Mouse (Mus musculus): ENCODE measurements around the gene Rpl3. TPM values are rescaled to one million over a fixed set of nuclear protein-coding genes. Genes with fewer than 3 reads are reported as not detected.
A peak's percentile ranks its signal among the peaks of the same experiment; 100 is the strongest.

The Rpl3 gene
- polyA plus RNA-seq, 1 experiment: 298 TPM

DNA sequence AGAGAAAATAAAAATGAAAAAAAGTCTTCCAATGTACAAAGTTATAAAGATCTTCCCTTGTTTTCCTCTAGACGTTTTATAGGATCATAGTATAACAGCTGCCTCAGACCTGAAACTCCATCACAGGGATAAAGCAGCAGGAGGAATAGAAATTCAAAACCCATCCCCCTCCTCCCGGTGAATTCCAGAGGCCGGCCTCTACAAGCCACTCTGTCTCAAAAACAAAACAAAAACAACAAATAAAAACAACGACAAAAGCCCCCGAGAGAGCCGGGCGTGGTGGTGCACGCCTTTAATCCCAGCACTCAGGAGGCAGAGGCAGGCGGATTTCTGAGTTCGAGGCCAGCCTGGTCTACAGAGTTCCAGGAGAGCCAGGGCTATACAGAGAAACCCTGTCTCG, 1.5 kb downstream of the Rpl3 start:
- Histone ChIP-seq H3K27ac (ENCODE audit: insufficient read depth, low read depth, low read length) (no peak overlapping the region), H3K36me3 (ENCODE audit: control insufficient read depth, insufficient read depth, low read length) (no peaks in the 10 kb centered on the region), H3K4me3 (ENCODE audit: low read depth, low read length) (no peak overlapping the region), H3K27me3 (ENCODE audit: control insufficient read depth, insufficient read depth, low read length) (peaks cover 11% of the 10 kb centered on the region), H3K4me1 (ENCODE audit: control insufficient read depth, insufficient read depth, insufficient read length, low read length) (peaks cover 5% of the 10 kb centered on the region; the same call in 1 of the 2 replicates)
- WGBS: 77% methylated on average over 11 of the region's 11 CpGs
- no peak for TF ChIP-seq CTCF (IDR thresholded peaks at IDR 0.05; ENCODE audit: extremely low read depth, insufficient read length, insufficient replicate concordance, low read depth, low read length)
- no peak for TF ChIP-seq POLR2A (IDR thresholded peaks at IDR 0.05; ENCODE audit: low read depth, low read length)

GRCm38 (mm10) chr15:80088637-80089036, 3.0 kb downstream of the Rpl3 start:
- no peaks in the 10 kb centered on the region for H3K36me3 ChIP-seq (ENCODE audit: control insufficient read depth, insufficient read depth, low read length)

GRCm38 (mm10) chr15:80087406-80088012, 4.2 kb downstream of the Rpl3 start:
- H3K27me3 ChIP-seq (ENCODE audit: control insufficient read depth, insufficient read depth, low read length): peaks cover 11% of the 10 kb centered on the region
- no peak overlapping the region for H3K27ac ChIP-seq (ENCODE audit: insufficient read depth, low read depth, low read length)
- peaks cover 5% of the 10 kb centered on the region; the same call in 1 of the 2 replicates for H3K4me1 ChIP-seq (ENCODE audit: control insufficient read depth, insufficient read depth, insufficient read length, low read length)
- WGBS: 86% methylated on average over 9 of the region's 9 CpGs
- no peak for TF ChIP-seq CTCF (IDR thresholded peaks at IDR 0.05; ENCODE audit: extremely low read depth, insufficient read length, insufficient replicate concordance, low read depth, low read length)
- no peak for TF ChIP-seq POLR2A (IDR thresholded peaks at IDR 0.05; ENCODE audit: low read depth, low read length)
- no peaks in the 10 kb centered on the region for H3K36me3 ChIP-seq (ENCODE audit: control insufficient read depth, insufficient read depth, low read length)
- no peak overlapping the region for H3K4me3 ChIP-seq (ENCODE audit: low read depth, low read length)

More at GRCm38 (mm10) chr15:80088637-80089036, 3.0 kb downstream of the Rpl3 start:
- no peak overlapping the region for H3K4me3 ChIP-seq (ENCODE audit: low read depth, low read length)
- H3K27me3 ChIP-seq (ENCODE audit: control insufficient read depth, insufficient read depth, low read length): peaks cover 11% of the 10 kb centered on the region
- WGBS: 35% methylated on average over 4 of the region's 4 CpGs
- no peak overlapping the region for H3K27ac ChIP-seq (ENCODE audit: insufficient read depth, low read depth, low read length)
- TF ChIP-seq CTCF (IDR thresholded peaks at IDR 0.05; ENCODE audit: extremely low read depth, insufficient read length, insufficient replicate concordance, low read depth, low read length): peak; percentile 93
- TF ChIP-seq POLR2A (IDR thresholded peaks at IDR 0.05; ENCODE audit: low read depth, low read length): no peak
- peaks cover 5% of the 10 kb centered on the region; the same call in 1 of the 2 replicates for H3K4me1 ChIP-seq (ENCODE audit: control insufficient read depth, insufficient read depth, insufficient read length, low read length)

- Histone ChIP-seq H3K36me3 (ENCODE audit: control insufficient read depth, insufficient read depth, low read length) (peaks cover 29% of the 10 kb centered on the region), H3K27ac (ENCODE audit: insufficient read depth, low read depth, low read length) (peak overlapping the region; percentile 89), H3K27me3 (ENCODE audit: control insufficient read depth, insufficient read depth, low read length) (no peaks in the 10 kb centered on the region), H3K4me1 (ENCODE audit: control insufficient read depth, insufficient read depth, insufficient read length, low read length) (peaks cover 7% of the 10 kb centered on the region; the same call in 1 of the 2 replicates), H3K4me3 (ENCODE audit: low read depth, low read length) (peak overlapping the region; percentile 69)
- WGBS: under 1% methylated on average over 12 of the region's 12 CpGs
- no peak for TF ChIP-seq CTCF (IDR thresholded peaks at IDR 0.05; ENCODE audit: extremely low read depth, insufficient read length, insufficient replicate concordance, low read depth, low read length)
These were observed 7.9 kb downstream of the Rpl3 start for GRCm38 (mm10) chr15:80083740-80084139.

DNA sequence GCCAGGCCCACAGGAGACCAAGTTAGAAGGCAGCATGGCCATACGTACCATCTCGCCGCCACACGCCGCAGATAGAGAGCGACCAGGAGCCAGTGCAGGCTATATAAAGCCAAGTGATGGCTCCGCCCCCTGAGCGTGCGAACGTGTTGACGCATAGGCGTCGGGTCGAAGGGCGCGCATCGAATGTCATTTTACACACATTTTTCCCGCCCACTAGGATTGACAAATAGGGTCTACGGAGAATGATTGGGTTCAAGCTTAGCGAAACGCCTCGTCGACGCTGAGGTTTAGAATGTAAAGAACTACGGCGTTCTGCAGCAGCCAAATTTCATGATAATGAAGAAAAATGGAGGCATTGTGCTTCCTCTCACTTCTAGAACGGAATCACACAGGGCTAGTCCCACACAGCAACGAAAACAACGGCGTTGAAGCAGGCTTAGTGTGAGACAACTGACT, 8.4 kb downstream of the Rpl3 start:
- Histone ChIP-seq H3K4me3 (ENCODE audit: low read depth, low read length) (peak overlapping the region; percentile 69), H3K27me3 (ENCODE audit: control insufficient read depth, insufficient read depth, low read length) (no peaks in the 10 kb centered on the region), H3K4me1 (ENCODE audit: control insufficient read depth, insufficient read depth, insufficient read length, low read length) (peaks cover 7% of the 10 kb centered on the region; the same call in 1 of the 2 replicates), H3K27ac (ENCODE audit: insufficient read depth, low read depth, low read length) (peak overlapping the region; percentile 89), H3K36me3 (ENCODE audit: control insufficient read depth, insufficient read depth, low read length) (peaks cover 33% of the 10 kb centered on the region)
- WGBS: under 1% methylated on average over 30 of the region's 30 CpGs
- TF ChIP-seq CTCF (IDR thresholded peaks at IDR 0.05; ENCODE audit: extremely low read depth, insufficient read length, insufficient replicate concordance, low read depth, low read length) (no peak), POLR2A (IDR thresholded peaks at IDR 0.05; ENCODE audit: low read depth, low read length) (peak; percentile 100)

DNA sequence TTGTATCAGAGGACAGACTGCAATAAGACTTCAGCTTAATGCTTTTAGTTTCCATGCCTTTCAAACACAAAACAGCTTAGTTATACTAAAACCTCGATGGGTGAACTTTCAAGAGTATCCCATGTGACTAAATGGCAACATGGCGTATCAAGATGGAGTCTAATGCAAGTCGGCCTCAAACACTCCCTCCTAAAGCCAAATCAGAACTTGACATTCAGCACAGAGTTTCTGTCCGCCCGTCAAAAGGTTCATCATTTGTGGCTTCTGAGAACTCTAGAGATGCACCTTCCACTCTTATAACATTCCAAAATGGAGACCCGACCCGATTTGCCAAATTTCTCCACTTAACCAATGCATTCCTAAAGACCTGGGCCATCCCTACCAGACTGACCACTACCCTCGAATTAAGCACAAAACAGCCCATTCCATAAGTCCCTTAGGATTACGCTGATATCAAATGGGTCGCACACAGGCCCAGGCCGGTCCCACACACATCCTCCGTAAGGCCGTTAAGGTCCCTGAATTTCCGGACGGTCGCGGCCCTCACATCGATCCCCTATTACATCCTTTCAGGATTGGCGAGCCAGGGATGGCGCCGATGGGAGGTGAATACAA, 8.9 kb downstream of the Rpl3 start:
- Histone ChIP-seq H3K36me3 (ENCODE audit: control insufficient read depth, insufficient read depth, low read length) (peaks cover 38% of the 10 kb centered on the region), H3K27ac (ENCODE audit: insufficient read depth, low read depth, low read length) (peak overlapping the region; percentile 70), H3K4me3 (ENCODE audit: low read depth, low read length) (peak overlapping the region; percentile 69), H3K4me1 (ENCODE audit: control insufficient read depth, insufficient read depth, insufficient read length, low read length) (peaks cover 7% of the 10 kb centered on the region; the same call in 1 of the 2 replicates), H3K27me3 (ENCODE audit: control insufficient read depth, insufficient read depth, low read length) (no peaks in the 10 kb centered on the region)
- TF ChIP-seq CTCF (IDR thresholded peaks at IDR 0.05; ENCODE audit: extremely low read depth, insufficient read length, insufficient replicate concordance, low read depth, low read length) (no peak), POLR2A (IDR thresholded peaks at IDR 0.05; ENCODE audit: low read depth, low read length) (no peak)
- under 1% methylated on average over 21 of the region's 21 CpGs for WGBS

All from small intestine, adult 2 months (tissue).